Mouse (Mus musculus) spleen, postnatal 4 days (tissue): ENCODE measurements at regions not wholly inside any gene's neighbourhood (a gene's known extent, or its start where the extent isn't known, plus 50 kb on each side); places are given as distances from the start of the nearest gene placed in this dataset.

Experiments
- DNase-seq, 2 experiments: peaks; one replicate each; pipeline ENCODE4 v3.0.0; 2022; ENCODE audit warnings: low spot score in 2 of 2

DNA sequence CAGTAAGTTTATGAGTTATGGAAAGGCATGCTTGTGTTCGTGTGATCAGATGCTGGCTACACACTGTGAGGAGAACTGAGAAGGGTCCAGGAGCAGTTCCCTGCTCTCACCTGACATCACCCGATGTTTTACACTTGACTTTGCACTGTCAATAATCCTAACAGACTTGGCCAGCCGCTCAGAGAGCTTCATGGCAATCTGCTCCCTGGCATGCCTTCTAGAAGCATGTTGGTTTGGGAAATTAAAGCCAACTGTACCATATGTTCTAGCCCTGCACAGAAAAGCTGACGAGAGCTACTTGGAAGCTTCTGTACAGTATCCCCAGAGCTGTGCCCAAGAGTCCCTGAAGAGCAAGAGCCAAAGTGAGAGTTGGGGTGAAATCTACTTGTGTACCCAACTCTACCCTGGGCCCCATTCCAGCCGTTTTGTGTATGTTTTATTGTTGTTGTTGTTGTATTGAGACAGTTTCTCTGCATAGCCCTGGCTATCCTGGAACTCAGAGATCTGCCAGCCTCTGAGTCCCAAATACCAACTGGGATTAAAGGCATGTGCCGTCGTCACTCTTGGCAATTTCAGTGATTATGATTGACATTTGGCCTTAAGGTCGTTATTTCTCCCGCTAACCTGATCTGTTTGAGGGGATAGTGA is 56.5 kb upstream of the Cnksr3 start:
- no peak for DNase-seq

DNA sequence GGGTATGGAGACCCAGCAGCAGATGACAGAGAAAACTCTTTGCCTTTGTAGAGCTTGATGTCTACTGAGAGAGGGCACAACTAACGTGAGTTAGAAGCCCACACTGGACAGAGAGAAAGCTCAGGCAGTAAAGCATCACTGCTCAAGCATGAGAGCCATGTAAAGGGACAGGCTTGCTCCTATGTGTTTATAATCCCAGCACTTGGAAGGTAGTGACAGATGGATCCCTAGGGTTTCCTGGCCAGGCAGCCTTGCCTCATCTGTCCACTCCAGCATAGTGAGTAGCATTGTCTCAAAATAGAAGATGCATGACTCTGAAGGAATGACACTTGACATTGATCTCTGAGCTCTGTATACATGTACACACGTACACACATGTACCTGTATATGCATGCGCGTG is 55.9 kb upstream of the Cnksr3 start:
- DNase-seq, result no peak

GRCm38 (mm10) chr10:7267106-7267505 is 55.1 kb upstream of the Cnksr3 start:
- DNase-seq, result no peak

GRCm38 (mm10) chr10:7265412-7265811 is 53.4 kb upstream of the Cnksr3 start:
- no peak for DNase-seq

DNA sequence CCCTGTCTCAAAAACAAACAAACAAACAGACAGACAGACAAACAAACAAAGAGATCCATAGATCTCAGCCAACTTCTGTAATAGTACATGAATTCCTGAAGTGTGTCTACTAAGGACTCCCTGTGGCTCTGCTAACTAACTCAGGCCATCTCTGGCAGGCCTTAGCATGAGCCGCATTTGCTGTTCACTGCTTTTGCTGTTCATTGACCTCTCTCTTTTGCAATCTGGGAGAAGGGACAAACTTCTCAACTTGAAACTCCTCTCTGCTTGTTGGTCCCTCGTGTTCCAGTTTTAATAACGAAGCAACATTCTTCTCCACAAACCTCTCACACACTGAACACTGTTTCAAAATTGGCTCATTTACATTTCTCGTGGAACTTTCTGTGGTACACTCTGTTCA is 52.7 kb upstream of the Cnksr3 start:
- no peak for DNase-seq
